Mouse (Mus musculus): Measurements from ENCODE around the gene Cryba2. TPM values are rescaled to one million over a fixed set of nuclear protein-coding genes. Genes with fewer than 3 reads are reported as not detected.

Gene Cryba2
- polyA plus RNA-seq, 1 experiment = 0.36 TPM

DNA sequence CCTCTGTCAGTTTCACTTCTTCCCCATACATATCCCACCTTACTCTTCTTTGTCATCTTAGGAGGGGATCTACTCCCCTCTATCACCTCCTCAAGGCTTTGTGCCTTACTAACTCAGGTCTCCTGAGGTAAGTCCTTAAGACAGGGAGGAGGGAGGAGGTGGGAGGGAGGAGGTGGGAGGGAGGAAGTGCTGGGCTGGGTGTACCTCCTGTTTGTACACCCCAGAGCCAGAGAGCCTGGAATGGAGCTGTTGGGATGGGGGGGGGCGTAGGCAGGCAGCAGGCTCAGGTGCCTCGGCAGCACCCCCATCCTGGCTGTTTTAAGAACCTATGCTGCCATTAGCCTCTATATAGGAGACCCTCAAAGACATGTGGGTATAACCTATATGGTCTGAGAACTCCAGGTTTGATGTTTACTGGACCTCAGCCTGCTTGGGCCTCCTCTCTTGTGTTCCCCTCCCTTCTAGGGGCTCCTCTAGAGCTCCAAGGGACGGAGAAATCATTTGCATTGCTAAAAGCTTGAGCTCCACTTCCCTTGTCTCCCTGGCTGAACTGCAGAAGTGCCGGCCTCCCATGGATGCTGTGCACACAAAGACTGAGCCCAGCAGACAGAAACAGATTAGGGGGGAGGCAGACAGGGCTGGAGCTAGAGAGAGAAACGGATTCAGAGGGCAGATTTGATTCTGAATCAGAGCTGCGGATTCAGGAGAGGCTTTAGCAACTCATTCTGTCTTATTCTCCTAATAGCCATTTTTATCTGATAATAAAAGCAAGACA lies 41.8 kb downstream of the Cryba2 start:
- peak in 1 of 2 experiments; percentile 65 for DNase-seq (ENCODE audit: extremely low spot score in 1 of 2, low spot score in 1 of 2)

DNA sequence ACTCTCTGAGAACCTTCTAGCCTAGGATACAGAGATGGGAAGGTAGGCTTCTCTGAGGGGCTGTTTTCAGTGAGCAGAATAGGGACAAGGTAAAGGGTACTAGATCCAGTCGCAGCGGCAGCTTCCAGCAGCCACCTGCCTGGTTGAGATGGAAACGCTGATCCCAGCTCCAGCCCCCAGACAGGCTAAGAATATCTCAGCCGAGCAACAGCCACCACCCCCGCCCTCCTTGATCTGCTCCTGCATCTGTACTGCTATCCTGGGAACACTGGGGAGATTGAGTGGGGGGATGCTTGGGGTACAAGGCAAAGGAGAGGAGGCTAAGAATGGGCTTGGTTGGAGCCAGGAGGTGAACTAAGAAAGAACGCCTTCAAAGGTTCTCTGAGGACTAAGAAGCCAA lies 42.7 kb downstream of the Cryba2 start:
- peak; percentile 88 to 89 for DNase-seq (ENCODE audit: extremely low spot score in 1 of 2, low spot score in 1 of 2)

DNA sequence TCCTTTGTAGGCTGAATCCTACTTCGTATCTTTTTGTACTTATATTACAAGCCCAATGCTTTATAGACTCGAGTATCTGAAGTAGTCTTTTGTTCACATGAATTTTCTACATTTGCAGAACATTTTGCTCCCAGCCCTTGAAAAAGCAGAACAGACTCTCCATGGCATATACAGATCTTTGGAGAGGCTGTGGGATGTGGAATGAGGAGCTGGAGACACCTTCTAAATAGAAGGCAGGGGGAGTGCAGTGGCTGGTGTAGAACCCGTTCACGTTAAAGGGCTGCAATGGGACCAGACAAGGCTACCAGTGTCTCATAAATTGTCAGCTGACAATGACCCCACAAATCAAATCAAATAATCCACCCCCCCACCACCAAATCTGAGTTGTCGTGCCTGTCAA lies 44.0 kb downstream of the Cryba2 start:
- DNase-seq (ENCODE audit: extremely low spot score in 1 of 2, low spot score in 1 of 2) = no peak

DNA sequence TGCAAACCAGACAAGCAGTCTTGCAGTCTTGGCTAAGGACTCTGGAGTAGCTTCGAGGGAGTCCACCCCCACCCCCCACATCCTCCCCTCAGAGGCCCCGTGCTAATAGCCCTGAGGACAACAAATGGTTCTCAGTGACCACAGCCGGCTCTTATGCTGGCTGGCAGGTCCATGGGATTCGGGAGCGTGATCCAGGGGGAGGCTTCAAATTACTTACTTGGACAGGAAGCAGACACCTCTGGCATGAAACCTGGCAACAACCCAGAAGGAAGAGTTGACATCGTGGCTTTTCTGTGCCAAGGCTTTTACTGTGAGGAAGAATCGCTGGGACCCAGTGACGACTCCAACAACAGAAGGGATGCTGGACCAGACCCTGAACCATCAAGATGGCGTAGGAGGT lies 46.6 kb downstream of the Cryba2 start:
- no peak for DNase-seq (ENCODE audit: extremely low spot score in 1 of 2, low spot score in 1 of 2)

DNA sequence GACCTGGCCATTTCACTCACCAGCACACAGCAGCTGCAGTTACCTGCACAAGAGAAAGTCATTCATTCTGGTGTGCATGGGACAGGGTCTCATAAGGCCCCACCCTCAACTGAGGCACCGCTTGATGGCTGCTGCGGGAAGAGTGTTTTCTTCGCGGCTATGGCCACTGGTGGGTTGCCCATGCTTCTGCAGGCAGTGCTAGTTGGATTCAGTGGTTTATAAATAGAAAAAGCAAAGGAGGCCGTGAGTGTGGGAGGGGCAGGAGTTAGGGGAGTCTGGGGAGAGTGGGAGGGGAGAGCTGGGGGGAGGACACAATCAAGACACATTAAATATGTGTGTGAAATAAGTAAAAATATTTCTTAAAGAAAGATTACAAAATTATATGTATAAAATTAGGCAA lies 49.9 kb downstream of the Cryba2 start:
- no peak for DNase-seq (ENCODE audit: extremely low spot score in 1 of 2, low spot score in 1 of 2)

Other genes starting within 250 kb of the Cryba2 start
- 18.8 and 19.2 TPM in 2 replicates for gene Ttll4, start 231.4 kb downstream of the Cryba2 start, polyA plus RNA-seq (2012; rRNA removed)
- gene Cyp27a1, start 179.6 kb downstream of the Cryba2 start, polyA plus RNA-seq (2012; rRNA removed) = 14.1 and 14.5 TPM in 2 replicates
- 0.76 and 0.88 TPM in 2 replicates for gene Prkag3, start 143.9 kb downstream of the Cryba2 start, polyA plus RNA-seq (2012; rRNA removed)
- gene Wnt6, start 121.3 kb downstream of the Cryba2 start, polyA plus RNA-seq (2012; rRNA removed) = 7.9 and 8.9 TPM in 2 replicates
- gene Wnt10a, start 101.6 kb downstream of the Cryba2 start, polyA plus RNA-seq (2012; rRNA removed) = 6.0 and 7.2 TPM in 2 replicates
- gene Cdk5r2, start 38.2 kb downstream of the Cryba2 start, polyA plus RNA-seq (2012; rRNA removed) = 224 and 291 TPM in 2 replicates
- not detected in 2 replicates for gene Fev, start 7.7 kb downstream of the Cryba2 start, polyA plus RNA-seq (2012; rRNA removed)
- gene Cfap65, start 42.5 kb upstream of the Cryba2 start, polyA plus RNA-seq (2012; rRNA removed) = 7.0 and 7.3 TPM in 2 replicates
- 0.24 and 0.32 TPM in 2 replicates for gene Ihh, start 58.5 kb upstream of the Cryba2 start, polyA plus RNA-seq (2012; rRNA removed)
- gene Nhej1, start 232.1 kb upstream of the Cryba2 start, polyA plus RNA-seq (2012; rRNA removed) = 1.8 and 2.4 TPM in 2 replicates
- gene Slc23a3, start 240.7 kb upstream of the Cryba2 start, polyA plus RNA-seq (2012; rRNA removed) = 0.12 and 0.23 TPM in 2 replicates
- gene Cnppd1, start 249.6 kb upstream of the Cryba2 start, polyA plus RNA-seq (2012; rRNA removed) = 31.9 and 35.3 TPM in 2 replicates
- 189 and 211 TPM in 2 replicates for gene Retreg2, start 249.6 kb upstream of the Cryba2 start, polyA plus RNA-seq (2012; rRNA removed)

Measured in frontal cortex, adult 2 months (tissue).